Comparison of ENCODE assay signal across 15 mouse cellular contexts in genomic region chr1:180922273-180923048, GRCm38 (mm10). TPM values are rescaled to one million over a fixed set of nuclear protein-coding genes. Genes with fewer than 3 reads are reported as not detected.
DNase-seq lines count a peak whose midpoint lies in the region; ATAC-seq and TF ChIP-seq lines count a peak whose summit lies in the region.
"Had no signal": no experiment of that assay in that cellular context is flagged by ENCODE, and none has a peak within 500 bp of the region (broad histone marks: within the 10 kb centered on the region; RNA-seq: fewer than 3 reads in every experiment).

No protein-coding gene starts in this region.

- ATAC-seq in CD4-positive, CD25-positive, alpha-beta regulatory T cell, adult 4 months: peak; percentile 56
- ATAC-seq in common myeloid progenitor, adult 5-6 weeks (replicated peaks; ENCODE audit: low read depth, poor library complexity, severe bottlenecking): peak; percentile 96
- ATAC-seq: hindbrain, embryonic 16.5 days had no signal

- no peak; the same call in 1 of the 2 replicates for TF ChIP-seq POLR2A in small intestine, adult 2 months (IDR thresholded peaks at IDR 0.05; ENCODE audit: low read depth, low read length)
- no peak for TF ChIP-seq POLR2A in kidney, adult 2 months (IDR thresholded peaks at IDR 0.05; ENCODE audit: low read depth, low read length)

- no peaks in the 10 kb centered on the region for H3K27me3 ChIP-seq in small intestine, adult 2 months (ENCODE audit: control insufficient read depth, insufficient read depth, low read length)
- H3K27me3 ChIP-seq in kidney, adult 2 months (replicated peaks; ENCODE audit: control insufficient read depth, insufficient read depth, low read length): no peaks in the 10 kb centered on the region
- H3K27me3 ChIP-seq: heart, embryonic 12.5 days; neural tube, embryonic 13.5 days had no signal

- peak; percentile 95 for DNase-seq in A20 (ENCODE audit: low read depth, low spot score)
- DNase-seq in kidney, adult 2 months: no peak
- no peak for DNase-seq in gastrocnemius, adult 8-10 months (ENCODE audit: low spot score in 2 of 2)
- no peak for DNase-seq in embryo, embryonic 9.5 days (ENCODE audit: extremely low spot score)
- DNase-seq: cerebellum, postnatal 14 days; kidney, postnatal 14 days; right cerebral cortex, postnatal 14 days had no signal

- peak overlapping the region; percentile 62; the same call in 1 of the 2 replicates for H3K27ac ChIP-seq in small intestine, adult 2 months (ENCODE audit: insufficient read depth, low read depth, low read length)
- no peak overlapping the region for H3K27ac ChIP-seq in kidney, adult 2 months (ENCODE audit: insufficient read depth, low read depth, low read length)
- H3K27ac ChIP-seq: neural tube, embryonic 13.5 days had no signal

- H3K36me3 ChIP-seq in small intestine, adult 2 months (ENCODE audit: control insufficient read depth, insufficient read depth, low read length): no peaks in the 10 kb centered on the region
- H3K36me3 ChIP-seq in kidney, adult 2 months (ENCODE audit: control insufficient read depth, insufficient read depth, low read length): no peaks in the 10 kb centered on the region
- H3K36me3 ChIP-seq: heart, embryonic 12.5 days; neural tube, embryonic 13.5 days had no signal

- 61% methylated on average over 6 of the region's 6 CpGs for WGBS in small intestine, adult 2 months
- WGBS in kidney, adult 2 months: 81% methylated on average over 6 of the region's 6 CpGs

- TF ChIP-seq CTCF in small intestine, adult 2 months (IDR thresholded peaks at IDR 0.05; ENCODE audit: extremely low read depth, insufficient read length, insufficient replicate concordance, low read depth, low read length): no peak
- no peak for TF ChIP-seq CTCF in kidney, adult 2 months (conservative IDR thresholded peaks at IDR 0.05; ENCODE audit: insufficient read depth, insufficient read length, low read depth, low read length)

- H3K4me1 ChIP-seq in small intestine, adult 2 months (ENCODE audit: control insufficient read depth, insufficient read depth, insufficient read length, low read length): 0 out of 2 replicates have a peak, but pooled peaks cover 3% of the 10 kb centered on the region
- H3K4me1 ChIP-seq in kidney, adult 2 months (ENCODE audit: control insufficient read depth, insufficient read depth, low read length): no peaks in the 10 kb centered on the region
- H3K4me1 ChIP-seq: neural tube, embryonic 13.5 days had no signal

- no peak overlapping the region for H3K4me3 ChIP-seq in small intestine, adult 2 months (ENCODE audit: low read depth, low read length)
- H3K4me3 ChIP-seq in kidney, adult 2 months (ENCODE audit: insufficient read depth, low read depth, low read length): no peak overlapping the region
- H3K4me3 ChIP-seq: heart, embryonic 12.5 days; neural tube, embryonic 13.5 days had no signal

RNA-seq across cellular contexts. Expression of gene Lefty1, which starts 12.4 kb away (rescaled TPM):
- not detected for polyA plus RNA-seq in CD4-positive, CD25-positive, alpha-beta regulatory T cell, adult 4 months (2017; shearing (Covaris generic))
- 0.82 and 3.3 TPM in 2 replicates for total RNA-seq in common myeloid progenitor, adult 5-6 weeks (2017)
- polyA plus RNA-seq in small intestine, adult 2 months (2012; rRNA removed): 6.3 and 7.1 TPM in 2 replicates
- polyA plus RNA-seq in kidney, adult 2 months (2012; rRNA removed): 2.9 and 3.8 TPM in 2 replicates
- total RNA-seq in gastrocnemius, adult 8-10 months (2022): under 1 TPM in 3 of 4 experiments, not detected in 1; 0.19 to 0.34 (median 0.24) TPM

RNA-seq across cellular contexts. Expression of gene Pycr2, which starts 18.4 kb away (rescaled TPM):
- 10 to 100 TPM; 40.9 to 59.2 TPM for polyA plus RNA-seq in CD4-positive, CD25-positive, alpha-beta regulatory T cell, adult 4 months (2017; shearing (Covaris generic))
- total RNA-seq in common myeloid progenitor, adult 5-6 weeks (2017): 20.5 and 30.5 TPM in 2 replicates
- 21.8 and 23.2 TPM in 2 replicates for polyA plus RNA-seq in small intestine, adult 2 months (2012; rRNA removed)
- polyA plus RNA-seq in kidney, adult 2 months (2012; rRNA removed): 20.9 and 24.1 TPM in 2 replicates
- 10 to 100 TPM in 3 of 4 experiments, 1 to 10 TPM in 1; 9.3 to 11.4 (median 10.8) TPM for total RNA-seq in gastrocnemius, adult 8-10 months (2022)

RNA-seq across cellular contexts. Expression of gene Tmem63a, which starts 19.7 kb away (rescaled TPM):
- polyA plus RNA-seq in CD4-positive, CD25-positive, alpha-beta regulatory T cell, adult 4 months (2017; shearing (Covaris generic)): 10 to 100 TPM; 17.2 to 34.7 TPM
- 9.7 and 11.6 TPM in 2 replicates for total RNA-seq in common myeloid progenitor, adult 5-6 weeks (2017)
- 23.5 and 31.9 TPM in 2 replicates for polyA plus RNA-seq in small intestine, adult 2 months (2012; rRNA removed)
- 26.7 and 28.7 TPM in 2 replicates for polyA plus RNA-seq in kidney, adult 2 months (2012; rRNA removed)
- 10 to 100 TPM; 14.9 to 18.2 (median 16.2) TPM for total RNA-seq in gastrocnemius, adult 8-10 months (2022)

RNA-seq across cellular contexts. Expression of gene Lefty2, which starts 29.6 kb away (rescaled TPM):
- polyA plus RNA-seq in CD4-positive, CD25-positive, alpha-beta regulatory T cell, adult 4 months (2017; shearing (Covaris generic)): not detected
- total RNA-seq in common myeloid progenitor, adult 5-6 weeks (2017): not detected in 2 replicates
- not detected in 2 replicates for polyA plus RNA-seq in small intestine, adult 2 months (2012; rRNA removed)
- not detected in 2 replicates for polyA plus RNA-seq in kidney, adult 2 months (2012; rRNA removed)
- total RNA-seq in gastrocnemius, adult 8-10 months (2022): not detected
- polyA plus RNA-seq: liver, embryonic 16.5 days; midbrain, embryonic 11.5 days; neural tube, embryonic 13.5 days had no signal
